Mouse (Mus musculus) ES-Bruce4 (cell line): ENCODE measurements at regions not wholly inside any gene's neighbourhood (a gene's known extent, or its start where the extent isn't known, plus 50 kb on each side); places are given as distances from the start of the nearest gene placed in this dataset.

Experiments
- CTCF ChIP-seq: IDR thresholded peaks from one replicate; pipeline ENCODE4 v1.8.1; 2011; ENCODE audit warnings: low read depth, low read length
- EP300 ChIP-seq: IDR thresholded peaks from 2 replicates; pipeline ENCODE4 v1.6.1; 2011; ENCODE audit warnings: low read depth, low read length; ENCODE audit not compliant: insufficient read depth
- POLR2A ChIP-seq: IDR thresholded peaks from one replicate; pipeline ENCODE4 v1.8.1; 2011; ENCODE audit warnings: low read length; ENCODE audit not compliant: insufficient read depth

DNA sequence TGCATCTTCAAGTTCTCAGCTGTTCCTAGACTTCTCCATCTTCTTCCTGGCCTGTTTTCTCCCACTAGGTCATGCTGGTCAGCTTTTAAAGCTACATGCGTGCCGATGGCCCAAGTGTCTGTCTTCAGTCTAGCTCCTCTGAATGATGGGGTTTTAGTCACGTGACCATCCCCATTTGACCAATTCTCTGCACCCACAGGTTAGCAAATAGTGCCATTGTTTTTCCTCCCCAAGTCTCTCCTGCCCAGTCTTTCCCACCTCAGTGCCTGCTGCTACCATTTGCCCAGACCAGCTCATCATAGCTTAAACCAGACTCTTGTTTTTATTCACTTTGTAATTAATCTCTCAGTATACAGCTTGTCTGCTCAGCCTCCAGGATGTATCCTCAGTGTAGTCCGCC is 62.3 kb downstream of the Zfp706 start:
- TF ChIP-seq CTCF (no peak), EP300 (no peak), POLR2A (no peak)
